Mouse (Mus musculus) forebrain, embryonic 13.5 days (tissue): Measurements from ENCODE around the gene Nat14. TPM values are rescaled to one million over a fixed set of nuclear protein-coding genes. Genes with fewer than 3 reads are reported as not detected.

ENCODE experiments used
- ATAC-seq: fragments of 200-750 bp; cut with Nextera tagmentation; 2 replicates; pipeline ENCODE4 v1.8.0; 2017
- H3K27ac ChIP-seq: fragments of 300-500 bp; sonication (generic); 2 replicates; pipeline ENCODE4 v1.5.1; 2015; ENCODE audit warnings: inconsistent platforms, mild to moderate bottlenecking, moderate library complexity
- H3K27me3 ChIP-seq: fragments of 300-500 bp; sonication (generic); 2 replicates; pipeline ENCODE4 v1.6.1; 2015; ENCODE audit warnings: mild to moderate bottlenecking, inconsistent platforms
- H3K36me3 ChIP-seq: fragments of 300-500 bp; sonication (generic); 2 replicates; pipeline ENCODE4 v1.6.1; 2015; ENCODE audit warnings: mild to moderate bottlenecking, inconsistent platforms; ENCODE audit not compliant: poor library complexity, severe bottlenecking
- H3K4me1 ChIP-seq: fragments of 300-500 bp; sonication (generic); 2 replicates; pipeline ENCODE4 v1.6.1; 2015; ENCODE audit warnings: inconsistent platforms
- H3K4me2 ChIP-seq: fragments of 300-500 bp; sonication (generic); 2 replicates; pipeline ENCODE4 v1.6.1; 2015; ENCODE audit warnings: inconsistent platforms, mild to moderate bottlenecking, moderate library complexity
- H3K4me3 ChIP-seq: fragments of 300-500 bp; sonication (generic); 2 replicates; pipeline ENCODE4 v1.5.1; 2015; ENCODE audit warnings: mild to moderate bottlenecking, inconsistent platforms
- H3K9ac ChIP-seq: fragments of 300-500 bp; sonication (generic); 2 replicates; pipeline ENCODE4 v1.6.1; 2015; ENCODE audit warnings: mild to moderate bottlenecking, inconsistent platforms
- H3K9me3 ChIP-seq: fragments of 300-500 bp; sonication (generic); replicated peaks from 2 replicates; pipeline ENCODE4 v1.6.1; 2016; ENCODE audit warnings: inconsistent platforms
- WGBS: fragments of 180-500 bp; shearing (Covaris S2); methylation state at CpG from one replicate; pipeline ENCODE4 v1.1.7; 2015; 5-methylcytosine and 5-hydroxymethylcytosine counted together
- polyA plus RNA-seq: library from polyadenylated mRNA; unstranded; fragments of >200 nt; fragmentation: Nextera tagmentation; extraction: Ambion mirVana; gene quantifications from 2 replicates; pipeline ENCODE4 v1.2.1, GENCODE M21; 2015

Gene Nat14
- polyA plus RNA-seq, 1 experiment from 2014 or later, result 21.2 TPM

DNA sequence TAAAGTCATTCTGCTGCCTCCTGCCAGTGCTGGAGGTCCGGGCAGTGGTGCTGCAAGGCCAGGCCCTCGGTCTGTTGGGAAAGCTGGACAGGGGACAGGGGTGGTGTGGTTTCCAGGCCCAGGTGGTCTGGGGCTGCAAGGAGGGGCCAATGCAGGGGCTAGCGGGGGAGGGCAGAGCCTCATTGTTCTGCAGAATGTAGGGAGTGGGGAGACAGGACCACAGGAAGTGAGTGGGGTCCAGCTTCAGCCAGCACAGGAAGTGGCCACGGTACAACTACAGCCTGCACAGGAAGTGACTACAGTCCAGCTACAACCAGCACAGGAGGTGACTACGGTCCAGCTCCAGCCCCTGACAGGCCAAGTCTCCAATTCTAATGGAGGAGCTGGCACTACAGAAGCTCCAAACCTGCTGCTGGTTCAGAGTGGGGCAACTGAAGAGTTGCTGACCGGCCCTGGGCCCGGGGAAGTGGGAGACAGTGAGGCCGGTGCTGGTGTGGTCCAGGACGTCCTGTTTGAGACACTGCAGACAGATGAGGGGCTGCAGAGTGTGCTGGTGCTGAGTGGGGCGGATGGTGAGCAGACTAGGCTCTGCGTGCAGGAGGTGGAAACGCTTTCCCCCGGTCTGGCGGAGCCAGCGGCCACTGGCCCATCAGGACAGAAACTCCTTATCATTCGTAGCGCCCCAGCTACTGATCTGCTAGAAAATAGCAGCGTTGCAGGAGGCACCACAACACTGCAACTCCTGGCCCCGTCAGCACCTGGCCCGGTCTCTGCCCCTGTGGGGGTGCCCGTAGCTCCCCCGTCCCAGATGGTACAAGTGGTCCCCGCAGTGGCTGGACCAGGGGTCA, 628 bp upstream of the Nat14 start:
- WGBS, result 59% methylated on average over 23 of the region's 23 CpGs
- Histone ChIP-seq H3K27me3 (no peaks in the 10 kb centered on the region), H3K9me3 (no peaks in the 10 kb centered on the region), H3K9ac (peak overlapping the region; percentile 73), H3K4me2 (peak overlapping the region; percentile 74), H3K4me3 (no peak overlapping the region), H3K36me3 (peaks cover 43% of the 10 kb centered on the region), H3K4me1 (peaks cover 71% of the 10 kb centered on the region), H3K27ac (peak overlapping the region; percentile 99)
- ATAC-seq, result no peak

DNA sequence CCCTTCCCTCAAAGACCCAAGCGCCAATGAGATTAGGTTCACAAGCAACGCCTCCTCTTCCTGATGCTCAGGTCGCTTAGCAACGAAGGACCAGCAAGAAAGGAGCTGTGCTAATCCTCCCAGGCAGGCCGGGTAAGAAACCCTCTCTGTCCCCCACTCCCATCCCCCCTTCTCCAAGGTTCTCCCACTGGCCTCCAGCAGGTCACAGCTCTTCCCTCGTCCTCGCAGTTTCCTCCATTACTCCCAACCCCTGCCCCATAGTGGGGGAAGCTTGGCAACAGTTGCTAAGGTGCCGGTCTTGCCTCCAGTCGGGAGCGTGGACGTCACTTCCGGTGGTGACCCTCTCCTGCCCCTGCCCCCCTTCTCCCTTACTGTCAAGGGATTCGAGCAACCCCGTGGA, 680 bp downstream of the Nat14 start:
- Histone ChIP-seq H3K9me3 (no peaks in the 10 kb centered on the region), H3K27me3 (no peaks in the 10 kb centered on the region), H3K4me1 (peaks cover 62% of the 10 kb centered on the region), H3K9ac (peak overlapping the region; percentile 73), H3K4me3 (peak overlapping the region; percentile 43), H3K36me3 (peaks cover 41% of the 10 kb centered on the region), H3K4me2 (peak overlapping the region; percentile 74), H3K27ac (peak overlapping the region; percentile 99)
- ATAC-seq, result peak; percentile 81
- 2% methylated on average over 14 of the region's 14 CpGs for WGBS

- H3K9ac ChIP-seq, result peak overlapping the region; percentile 73
- H3K4me3 ChIP-seq, result peak overlapping the region; percentile 43
- H3K9me3 ChIP-seq, result no peaks in the 10 kb centered on the region
- H3K4me2 ChIP-seq, result peak overlapping the region; percentile 74
- H3K36me3 ChIP-seq, result peaks cover 35% of the 10 kb centered on the region
- peak overlapping the region; percentile 99 for H3K27ac ChIP-seq
- WGBS, result under 1% methylated on average over 14 of the region's 14 CpGs
- H3K27me3 ChIP-seq, result no peaks in the 10 kb centered on the region
- ATAC-seq, result peak; percentile 58
- H3K4me1 ChIP-seq, result peaks cover 58% of the 10 kb centered on the region
Measured at GRCm38 (mm10) chr7:4922931-4923565, 1.2 kb downstream of the Nat14 start.

DNA sequence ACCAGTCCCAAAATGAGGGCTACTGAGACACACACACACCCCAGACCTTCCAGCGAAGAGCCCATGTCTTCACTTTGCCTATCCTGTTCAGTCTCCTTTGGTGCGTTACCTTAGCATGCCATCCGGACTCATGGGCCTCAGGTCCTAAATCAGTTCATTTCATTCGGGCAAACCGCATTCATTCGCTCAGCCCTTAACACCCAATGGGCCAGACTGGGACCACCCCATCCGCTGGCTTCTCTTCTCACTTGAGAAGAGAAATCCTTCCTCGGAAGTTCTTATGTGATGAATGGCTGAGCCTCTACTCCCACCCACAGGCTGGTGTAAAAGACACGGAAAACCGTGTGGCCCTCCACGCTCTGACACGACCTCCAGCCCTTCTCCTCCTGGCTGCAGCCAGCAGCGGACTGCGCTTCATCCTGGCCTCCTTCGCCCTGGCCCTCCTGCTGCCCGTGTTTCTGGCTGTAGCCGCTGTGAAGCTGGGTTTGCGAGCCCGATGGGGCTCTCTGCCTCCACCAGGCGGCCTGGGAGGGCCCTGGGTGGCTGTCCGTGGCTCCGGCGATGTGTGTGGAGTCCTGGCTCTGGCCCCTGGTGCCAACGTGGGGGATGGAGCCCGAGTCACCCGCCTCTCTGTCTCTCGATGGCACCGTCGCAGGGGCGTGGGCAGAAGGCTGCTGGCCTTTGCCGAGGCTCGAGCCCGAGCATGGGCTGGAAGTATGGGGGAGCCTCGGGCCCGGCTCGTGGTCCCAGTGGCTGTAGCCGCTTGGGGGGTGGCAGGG, 1.9 kb downstream of the Nat14 start:
- Histone ChIP-seq H3K4me3 (peak overlapping the region; percentile 43), H3K4me1 (peaks cover 58% of the 10 kb centered on the region), H3K27me3 (no peaks in the 10 kb centered on the region), H3K36me3 (peaks cover 28% of the 10 kb centered on the region), H3K4me2 (peak overlapping the region; percentile 74), H3K9me3 (no peaks in the 10 kb centered on the region), H3K27ac (peak overlapping the region; percentile 99), H3K9ac (peak overlapping the region; percentile 73)
- ATAC-seq, result no peak
- WGBS, result 4% methylated on average over 37 of the region's 37 CpGs

DNA sequence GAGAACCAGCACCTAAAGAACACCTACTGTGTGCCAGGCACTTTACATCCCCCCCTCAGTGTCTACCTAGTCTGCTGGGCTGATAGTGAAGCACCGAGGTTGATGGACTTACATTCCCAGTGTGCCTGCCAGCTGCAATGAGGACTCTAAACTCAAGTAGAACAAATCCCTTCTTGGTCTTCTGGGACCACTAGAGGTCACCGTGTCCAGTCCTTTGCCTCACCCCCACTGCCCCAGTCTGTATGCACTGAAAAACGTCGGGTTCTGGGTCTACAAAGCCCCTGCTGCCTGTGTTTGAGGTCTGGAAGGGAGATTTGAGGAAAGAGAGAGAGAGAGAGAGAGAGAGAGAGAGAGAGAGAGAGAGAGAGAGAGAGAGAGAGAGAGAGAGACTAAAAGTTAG, 2.7 kb downstream of the Nat14 start:
- H3K4me1 ChIP-seq, result peaks cover 58% of the 10 kb centered on the region
- H3K27me3 ChIP-seq, result no peaks in the 10 kb centered on the region
- no peaks in the 10 kb centered on the region for H3K9me3 ChIP-seq
- peak overlapping the region; percentile 99 for H3K27ac ChIP-seq
- peak overlapping the region; percentile 74 for H3K4me2 ChIP-seq
- H3K36me3 ChIP-seq, result peaks cover 21% of the 10 kb centered on the region
- peak overlapping the region; percentile 43; the same call in 1 of the 2 replicates for H3K4me3 ChIP-seq
- H3K9ac ChIP-seq, result peak overlapping the region; percentile 73
- 0% methylated on average over 4 of the region's 4 CpGs for WGBS
- no peak for ATAC-seq

DNA sequence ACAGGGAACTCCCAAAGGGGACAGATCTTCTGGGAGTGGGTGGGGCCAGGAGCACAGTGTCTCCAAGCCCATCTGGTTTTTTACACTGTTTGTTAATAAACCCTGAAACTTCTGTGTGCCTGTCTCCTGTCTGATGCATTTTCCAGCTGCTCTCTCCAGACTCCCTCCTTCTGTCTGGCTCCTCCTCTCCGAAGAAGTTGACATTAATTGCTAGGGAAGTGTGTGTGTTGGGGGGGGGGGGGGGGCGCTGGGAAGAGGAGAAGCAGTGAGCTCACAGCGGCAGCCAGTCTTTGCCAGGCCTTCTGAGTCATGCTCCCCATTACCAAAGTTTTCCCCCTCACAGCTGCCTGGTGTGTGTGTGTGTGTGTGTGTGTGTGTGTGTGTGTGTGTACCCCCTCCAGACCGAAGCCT, 3.1 kb downstream of the Nat14 start:
- H3K27ac ChIP-seq, result peak overlapping the region; percentile 99
- H3K36me3 ChIP-seq, result peaks cover 17% of the 10 kb centered on the region
- no peaks in the 10 kb centered on the region for H3K9me3 ChIP-seq
- peaks cover 58% of the 10 kb centered on the region for H3K4me1 ChIP-seq
- WGBS, result 0% methylated on average over 2 of the region's 4 CpGs
- peak overlapping the region; percentile 55; the same call in 1 of the 2 replicates for H3K9ac ChIP-seq
- no peak overlapping the region for H3K4me3 ChIP-seq
- no peaks in the 10 kb centered on the region for H3K27me3 ChIP-seq
- no peak for ATAC-seq
- H3K4me2 ChIP-seq, result peak overlapping the region; percentile 74

- Histone ChIP-seq H3K36me3 (peaks cover 9% of the 10 kb centered on the region), H3K27ac (peak within 1 kb of the TSS; percentile 99), H3K9me3 (no peaks in the 10 kb centered on the region), H3K4me3 (no peak within 1 kb of the TSS), H3K9ac (peak within 1 kb of the TSS; percentile 73), H3K4me1 (peaks cover 58% of the 10 kb centered on the region), H3K27me3 (no peaks in the 10 kb centered on the region), H3K4me2 (peak within 1 kb of the TSS; percentile 74)
- WGBS, result 10% methylated on average over 6 of the region's 6 CpGs
- ATAC-seq, result no peak
Measured at GRCm38 (mm10) chr7:4925441-4926381, 3.9 kb downstream of the Nat14 start, which contains the start of gene Ssc5d. Gene Ssc5d (plus strand): TSS chr7:4925785.

- H3K27ac ChIP-seq, result no peak overlapping the region
- no peak overlapping the region for H3K4me3 ChIP-seq
- no peak overlapping the region for H3K4me2 ChIP-seq
- no peaks in the 10 kb centered on the region for H3K27me3 ChIP-seq
- no peak overlapping the region for H3K9ac ChIP-seq
- H3K9me3 ChIP-seq, result no peaks in the 10 kb centered on the region
- no peak for ATAC-seq
- no peaks in the 10 kb centered on the region for H3K36me3 ChIP-seq
- WGBS, result 78% methylated on average over 16 of the region's 16 CpGs
- H3K4me1 ChIP-seq, result peaks cover 46% of the 10 kb centered on the region
Measured at GRCm38 (mm10) chr7:4926849-4927248, 5.0 kb downstream of the Nat14 start.

DNA sequence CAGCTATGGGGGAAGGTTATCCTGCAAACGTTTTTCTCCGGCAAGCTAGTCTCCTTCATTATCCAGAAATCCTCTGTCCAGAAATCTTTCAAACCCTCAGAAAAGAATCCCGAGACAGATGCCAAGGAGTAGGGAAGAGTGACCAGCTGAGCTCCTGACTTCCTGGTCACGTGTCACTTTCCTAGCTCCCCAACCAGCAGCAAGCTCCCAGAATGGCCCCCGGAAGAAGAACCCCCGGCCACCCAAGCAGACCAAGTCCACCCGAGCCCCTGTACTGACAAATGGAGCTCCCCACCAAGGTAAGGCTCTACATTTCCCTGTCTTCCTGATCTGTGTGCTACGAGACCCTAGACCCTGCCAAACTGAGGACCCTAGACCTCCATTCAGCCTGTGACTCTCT, 5.9 kb downstream of the Nat14 start:
- no peak for ATAC-seq
- WGBS, result 62% methylated on average over 8 of the region's 8 CpGs
- peaks cover 38% of the 10 kb centered on the region for H3K4me1 ChIP-seq
- no peak overlapping the region for H3K27ac ChIP-seq
- no peaks in the 10 kb centered on the region for H3K9me3 ChIP-seq
- no peak overlapping the region for H3K9ac ChIP-seq
- H3K4me3 ChIP-seq, result no peak overlapping the region
- H3K4me2 ChIP-seq, result no peak overlapping the region
- H3K27me3 ChIP-seq, result no peaks in the 10 kb centered on the region
- no peaks in the 10 kb centered on the region for H3K36me3 ChIP-seq

- H3K4me1 ChIP-seq, result peaks cover 32% of the 10 kb centered on the region
- no peaks in the 10 kb centered on the region for H3K9me3 ChIP-seq
- no peaks in the 10 kb centered on the region for H3K27me3 ChIP-seq
- H3K9ac ChIP-seq, result no peak overlapping the region
- no peak overlapping the region for H3K4me3 ChIP-seq
- H3K4me2 ChIP-seq, result no peak overlapping the region
- 82% methylated on average over 17 of the region's 17 CpGs for WGBS
- no peak for ATAC-seq
- H3K27ac ChIP-seq, result no peak overlapping the region
- H3K36me3 ChIP-seq, result no peaks in the 10 kb centered on the region
Measured at GRCm38 (mm10) chr7:4928323-4928722, 6.5 kb downstream of the Nat14 start.

DNA sequence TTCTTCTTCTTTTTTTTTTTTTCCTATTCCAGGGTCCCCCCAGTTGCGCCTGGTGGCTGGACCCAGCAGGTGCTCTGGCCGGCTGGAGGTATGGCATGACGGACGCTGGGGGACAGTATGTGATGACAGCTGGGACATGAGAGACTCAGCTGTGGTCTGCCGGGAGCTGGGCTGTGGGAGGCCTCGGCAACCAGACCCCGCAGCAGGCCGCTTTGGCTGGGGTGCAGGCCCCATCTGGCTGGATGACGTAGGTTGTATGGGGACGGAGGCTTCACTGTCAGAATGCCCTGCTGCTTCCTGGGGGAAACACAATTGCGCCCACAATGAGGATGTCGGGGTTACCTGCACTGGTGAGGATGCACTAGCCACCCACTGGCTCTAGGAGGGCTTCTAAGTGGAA, 11.3 kb downstream of the Nat14 start:
- WGBS, result 85% methylated on average over 12 of the region's 12 CpGs
- H3K27ac ChIP-seq, result no peak overlapping the region
- H3K27me3 ChIP-seq, result no peaks in the 10 kb centered on the region
- no peaks in the 10 kb centered on the region; the same call in 1 of the 2 replicates for H3K9me3 ChIP-seq
- H3K4me1 ChIP-seq, result no peaks in the 10 kb centered on the region
- no peak overlapping the region for H3K4me2 ChIP-seq
- H3K4me3 ChIP-seq, result no peak overlapping the region
- no peak overlapping the region for H3K9ac ChIP-seq
- ATAC-seq, result no peak
- H3K36me3 ChIP-seq, result no peaks in the 10 kb centered on the region
